Mouse (Mus musculus) heart, postnatal 14 days (tissue): ENCODE results near the gene Atxn7l2. TPM values are rescaled to one million over a fixed set of nuclear protein-coding genes. Genes with fewer than 3 reads are reported as not detected.

Experiments
- total RNA-seq, 2 experiments: library from RNA; stranded (reverse); gene quantifications; 2 replicates each; pipeline ENCODE4 v1.2.3; 2021

Gene Atxn7l2
- total RNA-seq, 2 experiments from 2014 or later: 2.9 to 3.0 TPM

Other genes with a start within 250 kb of the Atxn7l2 start
- gene Gstm3, start 241.7 kb downstream of the Atxn7l2 start, total RNA-seq: not detected
- gene Gstm2, start 224.5 kb downstream of the Atxn7l2 start, total RNA-seq: 10 to 100 TPM; 53.0 to 70.5 TPM
- gene Gstm1, start 193.0 kb downstream of the Atxn7l2 start, total RNA-seq: 100 to 1,000 TPM in 1 of 2 experiments, 10 to 100 TPM in 1; 94.2 to 113 TPM
- 10 to 100 TPM in 1 of 2 experiments, 1 to 10 TPM in 1; 9.2 to 10.1 TPM for gene Gstm4, start 166.0 kb downstream of the Atxn7l2 start, total RNA-seq
- 1 to 10 TPM; 7.5 to 8.7 TPM for gene Ampd2, start 124.3 kb downstream of the Atxn7l2 start, total RNA-seq
- under 1 TPM in 1 of 2 experiments, not detected in 1; 0.34 TPM for gene Gnat2, start 118.1 kb downstream of the Atxn7l2 start, total RNA-seq
- gene Gnai3, start 64.8 kb downstream of the Atxn7l2 start, total RNA-seq: 10 to 100 TPM; 25.0 to 30.2 TPM
- gene Gpr61, start 56.1 kb downstream of the Atxn7l2 start, total RNA-seq: not detected
- gene Amigo1, start 24.6 kb downstream of the Atxn7l2 start, total RNA-seq: 10 to 100 TPM in 1 of 2 experiments, 1 to 10 TPM in 1; 9.0 to 10.1 TPM
- gene Cyb561d1, start 9.7 kb downstream of the Atxn7l2 start, total RNA-seq: 1 to 10 TPM; 5.0 to 5.1 TPM
- under 1 TPM; 0.36 to 0.46 TPM for gene Sypl2, start 15.7 kb upstream of the Atxn7l2 start, total RNA-seq
- 10 to 100 TPM; 58.9 to 62.4 TPM for gene Psma5, start 46.0 kb upstream of the Atxn7l2 start, total RNA-seq
- gene Sort1, start 73.1 kb upstream of the Atxn7l2 start, total RNA-seq: 10 to 100 TPM; 19.8 to 24.1 TPM
- gene Mybphl, start 154.0 kb upstream of the Atxn7l2 start, total RNA-seq: 10 to 100 TPM; 18.9 to 53.7 TPM
- gene Psrc1, start 172.9 kb upstream of the Atxn7l2 start, total RNA-seq: 1 to 10 TPM; 1.1 to 1.7 TPM
- 1 to 10 TPM; 5.4 to 5.9 TPM for gene Celsr2, start 204.6 kb upstream of the Atxn7l2 start, total RNA-seq
- 10 to 100 TPM; 77.8 to 81.7 TPM for gene Sars, start 234.3 kb upstream of the Atxn7l2 start, total RNA-seq